Mouse (Mus musculus) erythroblast, embryonic 14.5 days (primary cell): ENCODE measurements around the gene Rbfox2.

Experiments used
- GATA1 ChIP-seq: IDR thresholded peaks from 2 replicates; pipeline ENCODE4 v1.6.1; 2012; ENCODE audit warnings: low read length, inconsistent platforms, mixed read lengths
- TAL1 ChIP-seq: IDR thresholded peaks from 3 replicates; pipeline ENCODE4 v1.6.1; 2012; ENCODE audit warnings: low read length, inconsistent platforms, mixed read lengths

- TF ChIP-seq GATA1 (no peak), TAL1 (no peak)
These were observed 16.5 kb downstream of the Rbfox2 start for GRCm38 (mm10) chr15:77290352-77290751.
